Mouse (Mus musculus): Measurements from ENCODE around the gene Lrrc1.
A peak's percentile ranks its signal among the peaks of the same experiment; 100 is the strongest.
"Not testable (repeated sequence)": the region's sequence is repeated elsewhere in the genome, so short reads cannot be mapped to it uniquely, and the experiment has no call there.

Gene Lrrc1

GRCm38 (mm10) chr9:77544354-77545067 is at the start of gene Lrrc1:
TSS of gene Lrrc1 (minus strand) at chr9:77544870.
- DNase-seq (ENCODE audit: low read depth, low spot score): peak; percentile 93

GRCm38 (mm10) chr9:77592423-77592822 is 47.8 kb upstream of the Lrrc1 start:
- peak; percentile 53 for DNase-seq (ENCODE audit: low read depth, low spot score)

- DNase-seq (ENCODE audit: low read depth, low spot score): no peak
Measured at GRCm38 (mm10) chr9:77589496-77589895, 44.8 kb upstream of the Lrrc1 start.

GRCm38 (mm10) chr9:77587616-77588015 is 42.9 kb upstream of the Lrrc1 start:
- no peak for DNase-seq (ENCODE audit: low read depth, low spot score)

GRCm38 (mm10) chr9:77586806-77587591 is 42.3 kb upstream of the Lrrc1 start:
- DNase-seq (ENCODE audit: low read depth, low spot score): peak; percentile 24

- peak; percentile 60 for DNase-seq (ENCODE audit: low read depth, low spot score)
Measured at GRCm38 (mm10) chr9:77584746-77585145, 40.1 kb upstream of the Lrrc1 start.

- no peak for DNase-seq (ENCODE audit: low read depth, low spot score)
Measured at GRCm38 (mm10) chr9:77583302-77583701, 38.6 kb upstream of the Lrrc1 start.

- no peak for DNase-seq (ENCODE audit: low read depth, low spot score)
Measured at GRCm38 (mm10) chr9:77579827-77580226, 35.2 kb upstream of the Lrrc1 start.

GRCm38 (mm10) chr9:77577931-77578330 is 33.3 kb upstream of the Lrrc1 start:
- DNase-seq (ENCODE audit: low read depth, low spot score): no peak

GRCm38 (mm10) chr9:77577409-77577808 is 32.7 kb upstream of the Lrrc1 start:
- DNase-seq (ENCODE audit: low read depth, low spot score): peak; percentile 14

GRCm38 (mm10) chr9:77576320-77576719 is 31.6 kb upstream of the Lrrc1 start:
- DNase-seq (ENCODE audit: low read depth, low spot score): no peak

GRCm38 (mm10) chr9:77574996-77575395 is 30.3 kb upstream of the Lrrc1 start:
- not testable (repeated sequence) for DNase-seq (ENCODE audit: low read depth, low spot score)

GRCm38 (mm10) chr9:77571851-77572250 is 27.2 kb upstream of the Lrrc1 start:
- DNase-seq (ENCODE audit: low read depth, low spot score): peak; percentile 37

- DNase-seq (ENCODE audit: low read depth, low spot score): peak; percentile 24
Measured at GRCm38 (mm10) chr9:77568789-77569506, 24.3 kb upstream of the Lrrc1 start.

GRCm38 (mm10) chr9:77561827-77562226 is 17.2 kb upstream of the Lrrc1 start:
- no peak for DNase-seq (ENCODE audit: low read depth, low spot score)

GRCm38 (mm10) chr9:77557963-77558362 is 13.3 kb upstream of the Lrrc1 start:
- DNase-seq (ENCODE audit: low read depth, low spot score): no peak

GRCm38 (mm10) chr9:77557181-77557580 is 12.5 kb upstream of the Lrrc1 start:
- DNase-seq (ENCODE audit: low read depth, low spot score): no peak

- no peak for DNase-seq (ENCODE audit: low read depth, low spot score)
Measured at GRCm38 (mm10) chr9:77556435-77556834, 11.8 kb upstream of the Lrrc1 start.

GRCm38 (mm10) chr9:77553465-77553864 is 8.8 kb upstream of the Lrrc1 start:
- DNase-seq (ENCODE audit: low read depth, low spot score): no peak

- DNase-seq (ENCODE audit: low read depth, low spot score): no peak
Measured at GRCm38 (mm10) chr9:77551036-77551512, 6.4 kb upstream of the Lrrc1 start.

- DNase-seq (ENCODE audit: low read depth, low spot score): no peak
Measured at GRCm38 (mm10) chr9:77546010-77546409, 1.3 kb upstream of the Lrrc1 start.

GRCm38 (mm10) chr9:77545068-77545421 is 375 bp upstream of the Lrrc1 start:
- peak; percentile 24 for DNase-seq (ENCODE audit: low read depth, low spot score)
